Mouse (Mus musculus) embryonic facial prominence, embryonic 13.5 days (tissue): ENCODE data around the gene Grhl1. TPM values are rescaled to one million over a fixed set of nuclear protein-coding genes. Genes with fewer than 3 reads are reported as not detected.

Experiments
- ATAC-seq: fragments of 200-750 bp; cut with Nextera tagmentation; 2 replicates; pipeline ENCODE4 v1.8.0; 2017; ENCODE audit warnings: low read depth; ENCODE audit not compliant: insufficient number of reproducible peaks, insufficient read depth, low FRiP score, low TSS enrichment
- H3K27ac ChIP-seq: fragments of 300-500 bp; sonication (generic); 2 replicates; pipeline ENCODE4 v1.5.1; 2015; ENCODE audit warnings: moderate library complexity, mild to moderate bottlenecking, inconsistent platforms
- H3K27me3 ChIP-seq: fragments of 300-500 bp; sonication (generic); 2 replicates; pipeline ENCODE4 v1.6.1; 2015; ENCODE audit warnings: mild to moderate bottlenecking, inconsistent platforms
- H3K36me3 ChIP-seq: fragments of 300-500 bp; sonication (generic); 2 replicates; pipeline ENCODE4 v1.6.1; 2015; ENCODE audit warnings: mild to moderate bottlenecking, inconsistent platforms
- H3K4me1 ChIP-seq: fragments of 300-500 bp; sonication (generic); 2 replicates; pipeline ENCODE4 v1.6.1; 2015; ENCODE audit warnings: inconsistent platforms
- H3K4me2 ChIP-seq: fragments of 300-500 bp; sonication (generic); 2 replicates; pipeline ENCODE4 v1.6.1; 2015; ENCODE audit warnings: moderate library complexity, mild to moderate bottlenecking, inconsistent platforms
- H3K4me3 ChIP-seq: fragments of 300-500 bp; sonication (generic); 2 replicates; pipeline ENCODE4 v1.5.1; 2015; ENCODE audit warnings: mild to moderate bottlenecking, inconsistent platforms
- H3K9ac ChIP-seq: fragments of 300-500 bp; sonication (generic); 2 replicates; pipeline ENCODE4 v1.6.1; 2015; ENCODE audit warnings: mild to moderate bottlenecking, inconsistent platforms
- H3K9me3 ChIP-seq: fragments of 300-500 bp; sonication (generic); 2 replicates; pipeline ENCODE4 v1.6.1; 2016; ENCODE audit warnings: inconsistent platforms
- WGBS: fragments of 180-500 bp; shearing (Covaris S2); methylation state at CpG from one replicate; pipeline ENCODE4 v1.1.7; 2015; ENCODE audit warnings: mixed read lengths; 5-methylcytosine and 5-hydroxymethylcytosine counted together
- polyA plus RNA-seq: library from polyadenylated mRNA; unstranded; fragments of >200 nt; fragmentation: Nextera tagmentation; extraction: Ambion mirVana; gene quantifications from 2 replicates; pipeline ENCODE4 v1.2.1, GENCODE M21; 2015

The Grhl1 gene
- polyA plus RNA-seq, 1 experiment from 2014 or later, result 10.1 TPM

GRCm38 (mm10) chr12:24565311-24565710 is 6.8 kb upstream of the Grhl1 start:
- no peaks in the 10 kb centered on the region for H3K4me1 ChIP-seq
- no peak overlapping the region for H3K9ac ChIP-seq
- H3K27me3 ChIP-seq, result peaks cover 7% of the 10 kb centered on the region; the same call in 1 of the 2 replicates
- no peak overlapping the region for H3K4me2 ChIP-seq
- whole genome bisulfite sequencing, result 62% methylated on average over 6 of the region's 6 CpGs
- no peak for ATAC-seq
- H3K9me3 ChIP-seq, result no peaks in the 10 kb centered on the region
- no peak overlapping the region for H3K4me3 ChIP-seq
- no peaks in the 10 kb centered on the region for H3K36me3 ChIP-seq
- H3K27ac ChIP-seq, result no peak overlapping the region

- Histone ChIP-seq H3K9ac (no peak overlapping the region), H3K4me1 (peaks cover 8% of the 10 kb centered on the region; the same call in 1 of the 2 replicates), H3K36me3 (no peaks in the 10 kb centered on the region), H3K27ac (no peak overlapping the region), H3K4me3 (no peak overlapping the region), H3K27me3 (peaks cover 22% of the 10 kb centered on the region), H3K9me3 (no peaks in the 10 kb centered on the region), H3K4me2 (no peak overlapping the region)
- ATAC-seq, result no peak
- 80% methylated on average over 3 of the region's 3 CpGs for WGBS
Measured at GRCm38 (mm10) chr12:24567606-24568005, 4.5 kb upstream of the Grhl1 start.

- Histone ChIP-seq H3K36me3 (no peaks in the 10 kb centered on the region), H3K4me2 (peak overlapping the region; percentile 71), H3K9me3 (no peaks in the 10 kb centered on the region), H3K27ac (no peak overlapping the region), H3K4me1 (peaks cover 11% of the 10 kb centered on the region; the same call in 1 of the 2 replicates), H3K27me3 (peaks cover 39% of the 10 kb centered on the region), H3K9ac (peak overlapping the region; percentile 62), H3K4me3 (peak overlapping the region; percentile 63)
- WGBS, result 6% methylated on average over 44 of the region's 48 CpGs
- ATAC-seq, result no peak
Measured at GRCm38 (mm10) chr12:24572421-24573274, 565 bp downstream of the Grhl1 start.

- Histone ChIP-seq H3K27ac (no peak overlapping the region), H3K4me1 (peaks cover 11% of the 10 kb centered on the region; the same call in 1 of the 2 replicates), H3K36me3 (no peaks in the 10 kb centered on the region), H3K4me2 (peak overlapping the region; percentile 71), H3K4me3 (peak overlapping the region; percentile 63), H3K9me3 (no peaks in the 10 kb centered on the region), H3K27me3 (peaks cover 39% of the 10 kb centered on the region), H3K9ac (0 out of 2 replicates have a peak overlapping the region, but pooled peaks have one; percentile 11)
- WGBS, result 54% methylated on average over 3 of the region's 3 CpGs
- ATAC-seq, result no peak
Measured at GRCm38 (mm10) chr12:24573275-24573580, 1.1 kb downstream of the Grhl1 start.

GRCm38 (mm10) chr12:24574870-24575269 is 2.8 kb downstream of the Grhl1 start:
- Histone ChIP-seq H3K27me3 (peaks cover 36% of the 10 kb centered on the region), H3K9me3 (no peaks in the 10 kb centered on the region), H3K4me1 (peaks cover 11% of the 10 kb centered on the region; the same call in 1 of the 2 replicates), H3K27ac (no peak overlapping the region; the same call in 1 of the 2 replicates), H3K4me3 (no peak overlapping the region), H3K4me2 (no peak overlapping the region), H3K36me3 (no peaks in the 10 kb centered on the region), H3K9ac (no peak overlapping the region)
- 39% methylated on average over 7 of the region's 7 CpGs for WGBS
- ATAC-seq, result no peak

GRCm38 (mm10) chr12:24580452-24580851 is 8.4 kb downstream of the Grhl1 start:
- no peak overlapping the region for H3K9ac ChIP-seq
- H3K4me2 ChIP-seq, result no peak overlapping the region
- H3K27me3 ChIP-seq, result no peaks in the 10 kb centered on the region
- H3K9me3 ChIP-seq, result no peaks in the 10 kb centered on the region
- no peak for ATAC-seq
- H3K27ac ChIP-seq, result no peak overlapping the region
- WGBS, result 71% methylated on average over 1 of the region's 1 CpGs
- no peak overlapping the region for H3K4me3 ChIP-seq
- no peaks in the 10 kb centered on the region for H3K36me3 ChIP-seq
- no peaks in the 10 kb centered on the region for H3K4me1 ChIP-seq

GRCm38 (mm10) chr12:24580996-24581683 is 9.1 kb downstream of the Grhl1 start:
- Histone ChIP-seq H3K4me2 (no peak overlapping the region), H3K36me3 (no peaks in the 10 kb centered on the region), H3K27me3 (no peaks in the 10 kb centered on the region), H3K9me3 (no peaks in the 10 kb centered on the region), H3K27ac (no peak overlapping the region), H3K9ac (no peak overlapping the region), H3K4me1 (no peaks in the 10 kb centered on the region), H3K4me3 (no peak overlapping the region)
- WGBS, result 82% methylated on average over 14 of the region's 14 CpGs
- ATAC-seq, result no peak

GRCm38 (mm10) chr12:24583653-24584052 is 11.6 kb downstream of the Grhl1 start:
- Histone ChIP-seq H3K4me1 (no peaks in the 10 kb centered on the region), H3K4me3 (no peak overlapping the region), H3K36me3 (no peaks in the 10 kb centered on the region), H3K4me2 (no peak overlapping the region), H3K9me3 (no peaks in the 10 kb centered on the region), H3K27ac (no peak overlapping the region), H3K27me3 (no peaks in the 10 kb centered on the region), H3K9ac (no peak overlapping the region)
- 93% methylated on average over 3 of the region's 3 CpGs for WGBS
- ATAC-seq, result no peak

- no peak overlapping the region for H3K4me2 ChIP-seq
- H3K27me3 ChIP-seq, result no peaks in the 10 kb centered on the region
- no peaks in the 10 kb centered on the region for H3K4me1 ChIP-seq
- no peak overlapping the region for H3K4me3 ChIP-seq
- ATAC-seq, result no peak
- no peaks in the 10 kb centered on the region for H3K36me3 ChIP-seq
- no peak overlapping the region for H3K27ac ChIP-seq
- H3K9me3 ChIP-seq, result no peaks in the 10 kb centered on the region
- 86% methylated on average over 8 of the region's 8 CpGs for WGBS
- H3K9ac ChIP-seq, result no peak overlapping the region
Measured at GRCm38 (mm10) chr12:24584835-24585234, 12.8 kb downstream of the Grhl1 start.

- H3K4me1 ChIP-seq, result no peaks in the 10 kb centered on the region
- H3K9me3 ChIP-seq, result no peaks in the 10 kb centered on the region
- no peak overlapping the region for H3K9ac ChIP-seq
- no peak overlapping the region for H3K27ac ChIP-seq
- no peaks in the 10 kb centered on the region for H3K36me3 ChIP-seq
- 57% methylated on average over 7 of the region's 7 CpGs for WGBS
- no peak overlapping the region for H3K4me3 ChIP-seq
- no peak overlapping the region for H3K4me2 ChIP-seq
- no peak for ATAC-seq
- H3K27me3 ChIP-seq, result no peaks in the 10 kb centered on the region
Measured at GRCm38 (mm10) chr12:24586193-24586592, 14.1 kb downstream of the Grhl1 start.

GRCm38 (mm10) chr12:24590371-24590770 is 18.3 kb downstream of the Grhl1 start:
- no peak overlapping the region for H3K27ac ChIP-seq
- 66% methylated on average over 7 of the region's 7 CpGs for WGBS
- H3K9me3 ChIP-seq, result no peaks in the 10 kb centered on the region
- H3K9ac ChIP-seq, result no peak overlapping the region
- no peak for ATAC-seq
- H3K27me3 ChIP-seq, result no peaks in the 10 kb centered on the region
- no peaks in the 10 kb centered on the region for H3K36me3 ChIP-seq
- H3K4me2 ChIP-seq, result no peak overlapping the region
- peaks cover 15% of the 10 kb centered on the region for H3K4me1 ChIP-seq
- H3K4me3 ChIP-seq, result no peak overlapping the region

- peak overlapping the region; percentile 60 for H3K27ac ChIP-seq
- no peaks in the 10 kb centered on the region for H3K27me3 ChIP-seq
- H3K4me2 ChIP-seq, result no peak overlapping the region
- H3K4me1 ChIP-seq, result peaks cover 17% of the 10 kb centered on the region
- H3K9ac ChIP-seq, result no peak overlapping the region
- H3K9me3 ChIP-seq, result no peaks in the 10 kb centered on the region
- no peak overlapping the region for H3K4me3 ChIP-seq
- 60% methylated on average over 9 of the region's 9 CpGs for WGBS
- no peaks in the 10 kb centered on the region for H3K36me3 ChIP-seq
- no peak for ATAC-seq
Measured at GRCm38 (mm10) chr12:24592055-24592454, 20.0 kb downstream of the Grhl1 start.
